Comparison of ENCODE assay signal across 30 mouse cellular contexts in genomic region chr2:85277433-85277832, GRCm38 (mm10).
"Had no signal": no experiment of that assay in that cellular context is flagged by ENCODE, and none has a peak within 500 bp of the region (broad histone marks: within the 10 kb centered on the region; RNA-seq: fewer than 3 reads in every experiment).

No protein-coding gene starts in this region.

- H3K4me3 ChIP-seq: limb, embryonic 10.5 days; limb, embryonic 12.5 days; limb, embryonic 13.5 days; limb, embryonic 15.5 days; liver, embryonic 12.5 days; liver, embryonic 13.5 days; liver, embryonic 15.5 days; lung, embryonic 15.5 days; megakaryocyte, embryonic 14.5 days; midbrain, embryonic 10.5 days; midbrain, embryonic 12.5 days; midbrain, embryonic 13.5 days; midbrain, embryonic 15.5 days; myocyte; neural tube, embryonic 12.5 days had no signal

- DNase-seq: left cerebral cortex, postnatal 4 days; liver; liver, embryonic 13.5 days; liver, postnatal 0 days; lung, adult 18-20 months; lung, adult 2 months; lung, embryonic 14.5 days; lung, postnatal 10 days; lung, postnatal 14 days; lung, postnatal 36 days; lung, postnatal 4 days; midbrain, embryonic 14.5 days had no signal

- H3K27ac ChIP-seq: limb, embryonic 10.5 days; limb, embryonic 12.5 days; limb, embryonic 13.5 days; limb, embryonic 15.5 days; liver, embryonic 12.5 days; liver, embryonic 13.5 days; liver, embryonic 14.5 days; liver, embryonic 15.5 days; lung, embryonic 15.5 days; macrophage; midbrain, embryonic 10.5 days; midbrain, embryonic 12.5 days; midbrain, embryonic 13.5 days; midbrain, embryonic 15.5 days; neural tube, embryonic 12.5 days had no signal

- ATAC-seq: liver, embryonic 12.5 days; liver, postnatal 0 days; lung, postnatal 0 days; midbrain, embryonic 13.5 days; midbrain, embryonic 15.5 days; midbrain, embryonic 16.5 days had no signal
